Mouse (Mus musculus) kidney, embryonic 15.5 days (tissue): ENCODE measurements around the gene Tpbgl. TPM values are rescaled to one million over a fixed set of nuclear protein-coding genes. Genes with fewer than 3 reads are reported as not detected.

Experiments
- ATAC-seq: fragments of 200-750 bp; cut with Nextera tagmentation; replicated peaks from 2 replicates; pipeline ENCODE4 v1.8.0; 2017; ENCODE audit warnings: moderate TSS enrichment; ENCODE audit not compliant: low FRiP score
- H3K27ac ChIP-seq: fragments of 300-500 bp; sonication (generic); 2 replicates; pipeline ENCODE4 v1.5.1; 2015; ENCODE audit warnings: mild to moderate bottlenecking, inconsistent platforms
- H3K27me3 ChIP-seq: fragments of 300-500 bp; sonication (generic); 2 replicates; pipeline ENCODE4 v1.6.1; 2015; ENCODE audit warnings: inconsistent platforms
- H3K36me3 ChIP-seq: fragments of 300-500 bp; sonication (generic); 2 replicates; pipeline ENCODE4 v1.6.1; 2015; ENCODE audit warnings: inconsistent platforms
- H3K4me1 ChIP-seq: fragments of 300-500 bp; sonication (generic); 2 replicates; pipeline ENCODE4 v1.6.1; 2015; ENCODE audit warnings: inconsistent platforms
- H3K4me2 ChIP-seq: fragments of 300-500 bp; sonication (generic); 2 replicates; pipeline ENCODE4 v1.6.1; 2015; ENCODE audit warnings: moderate library complexity, mild to moderate bottlenecking, inconsistent platforms
- H3K4me3 ChIP-seq: fragments of 300-500 bp; sonication (generic); replicated peaks from 2 replicates; pipeline ENCODE4 v1.5.1; 2015; ENCODE audit warnings: mild to moderate bottlenecking, inconsistent platforms
- H3K9ac ChIP-seq: fragments of 300-500 bp; sonication (generic); 2 replicates; pipeline ENCODE4 v1.6.1; 2015; ENCODE audit warnings: mild to moderate bottlenecking, inconsistent platforms
- H3K9me3 ChIP-seq: fragments of 300-500 bp; sonication (generic); replicated peaks from 2 replicates; pipeline ENCODE4 v1.6.1; 2016; ENCODE audit warnings: inconsistent platforms
- WGBS: fragments of 180-500 bp; shearing (Covaris S2); methylation state at CpG from one replicate; pipeline ENCODE4 v1.1.7; 2015; ENCODE audit warnings: mixed read lengths; 5-methylcytosine and 5-hydroxymethylcytosine counted together
- polyA plus RNA-seq: library from polyadenylated mRNA; unstranded; fragments of >200 nt; fragmentation: Nextera tagmentation; extraction: Ambion mirVana; gene quantifications from 2 replicates; pipeline ENCODE4 v1.2.1, GENCODE M21; 2015

The Tpbgl gene
- polyA plus RNA-seq, 1 experiment from 2014 or later = 1.1 TPM

DNA sequence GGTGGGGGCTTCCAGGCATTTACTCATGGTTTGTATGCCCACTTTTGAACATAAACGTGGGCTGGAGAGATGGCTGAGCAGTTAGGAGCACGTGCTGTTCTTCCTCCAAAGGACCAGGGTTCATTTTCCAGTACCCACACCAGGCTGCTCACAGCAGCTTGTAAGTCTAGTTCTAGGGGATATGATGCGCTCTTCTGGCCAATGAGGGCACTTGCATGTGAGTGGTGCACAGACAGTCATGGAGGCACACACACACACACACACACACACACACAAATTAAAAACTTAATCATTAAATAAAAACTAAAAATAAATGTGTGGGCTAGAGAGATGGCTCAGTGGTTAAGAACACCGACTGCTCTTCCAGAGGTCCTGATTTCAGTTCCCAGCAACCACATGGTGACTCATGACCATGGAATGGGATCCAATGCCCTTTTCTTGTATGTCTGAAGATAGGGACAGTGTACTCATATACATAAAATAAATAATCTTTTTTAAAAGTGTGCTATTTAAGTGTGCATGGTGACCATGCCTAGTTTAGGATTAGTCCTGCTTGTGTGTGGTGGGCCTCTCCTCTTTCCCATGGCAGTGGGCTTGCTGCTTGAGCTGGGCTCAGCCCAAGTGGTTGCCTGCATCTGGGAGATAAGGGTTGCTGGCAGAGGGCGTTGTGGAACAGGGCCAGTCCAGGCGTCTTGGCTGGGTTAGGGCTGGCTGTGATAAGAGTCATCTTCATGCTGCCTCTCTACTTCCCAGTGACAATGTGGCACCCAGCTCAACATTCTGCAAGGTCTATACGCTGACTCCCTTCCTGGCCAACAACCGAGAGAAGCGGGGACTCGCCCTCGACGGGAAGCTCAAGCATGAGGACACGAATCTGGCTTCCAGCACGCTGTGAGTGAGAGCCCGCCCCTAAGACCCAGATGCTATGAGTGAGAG is 32.8 kb downstream of the Tpbgl start:
- Histone ChIP-seq H3K36me3 (peaks cover 73% of the 10 kb centered on the region), H3K27me3 (no peaks in the 10 kb centered on the region), H3K4me3 (no peak overlapping the region), H3K9ac (no peak overlapping the region), H3K9me3 (no peaks in the 10 kb centered on the region), H3K4me1 (no peaks in the 10 kb centered on the region), H3K4me2 (no peak overlapping the region), H3K27ac (no peak overlapping the region)
- ATAC-seq = peak; percentile 79
- WGBS = 89% methylated on average over 15 of the region's 15 CpGs

DNA sequence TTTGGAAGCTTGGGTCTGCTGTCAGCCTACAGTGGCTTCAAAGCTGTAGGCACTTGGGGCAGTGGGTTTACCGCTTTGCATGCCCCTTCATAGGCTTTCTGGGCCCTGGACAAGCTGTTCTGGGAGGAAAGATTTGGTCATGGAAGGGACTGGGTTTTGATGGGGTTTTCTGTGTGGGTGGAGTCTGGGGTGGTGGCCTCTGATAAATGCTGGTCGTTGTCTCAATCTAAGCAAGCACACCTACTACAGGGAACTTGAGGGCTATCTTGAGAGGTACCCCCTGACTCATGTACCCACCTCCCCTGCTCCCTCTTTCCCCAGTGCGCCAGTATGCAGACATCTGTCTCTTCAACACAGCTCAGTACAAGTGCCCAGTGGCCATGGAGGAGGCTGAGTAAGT is 34.2 kb downstream of the Tpbgl start:
- Histone ChIP-seq H3K9me3 (no peaks in the 10 kb centered on the region), H3K27ac (no peak overlapping the region), H3K4me1 (no peaks in the 10 kb centered on the region), H3K4me2 (no peak overlapping the region), H3K4me3 (no peak overlapping the region), H3K9ac (no peak overlapping the region), H3K27me3 (no peaks in the 10 kb centered on the region), H3K36me3 (peaks cover 66% of the 10 kb centered on the region)
- ATAC-seq = no peak
- WGBS = 91% methylated on average over 3 of the region's 3 CpGs

DNA sequence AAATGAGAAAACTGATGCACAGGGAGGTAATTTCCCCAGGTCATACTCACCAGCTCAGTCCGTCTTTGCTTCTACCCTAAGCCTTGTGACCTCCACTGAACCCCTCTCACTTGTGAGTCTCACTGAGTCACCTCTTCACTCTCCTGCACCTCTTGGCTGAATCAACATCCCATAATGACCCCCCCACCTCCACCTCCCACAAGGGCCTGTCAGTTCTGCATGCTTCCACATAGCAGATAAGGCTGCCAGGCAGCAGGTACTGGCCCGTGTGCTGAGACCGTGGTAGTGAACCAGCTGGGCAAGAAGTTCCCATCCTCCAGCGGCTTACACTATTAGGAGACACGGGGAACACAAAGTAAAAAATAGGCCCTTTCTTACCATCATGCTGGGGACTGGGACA is 36.3 kb downstream of the Tpbgl start:
- H3K36me3 ChIP-seq = peaks cover 48% of the 10 kb centered on the region
- H3K9me3 ChIP-seq = no peaks in the 10 kb centered on the region
- WGBS = 85% methylated on average over 5 of the region's 5 CpGs
- no peak overlapping the region for H3K4me3 ChIP-seq
- H3K4me1 ChIP-seq = no peaks in the 10 kb centered on the region
- H3K27me3 ChIP-seq = no peaks in the 10 kb centered on the region
- ATAC-seq = no peak
- no peak overlapping the region for H3K27ac ChIP-seq
- no peak overlapping the region for H3K4me2 ChIP-seq
- no peak overlapping the region for H3K9ac ChIP-seq

DNA sequence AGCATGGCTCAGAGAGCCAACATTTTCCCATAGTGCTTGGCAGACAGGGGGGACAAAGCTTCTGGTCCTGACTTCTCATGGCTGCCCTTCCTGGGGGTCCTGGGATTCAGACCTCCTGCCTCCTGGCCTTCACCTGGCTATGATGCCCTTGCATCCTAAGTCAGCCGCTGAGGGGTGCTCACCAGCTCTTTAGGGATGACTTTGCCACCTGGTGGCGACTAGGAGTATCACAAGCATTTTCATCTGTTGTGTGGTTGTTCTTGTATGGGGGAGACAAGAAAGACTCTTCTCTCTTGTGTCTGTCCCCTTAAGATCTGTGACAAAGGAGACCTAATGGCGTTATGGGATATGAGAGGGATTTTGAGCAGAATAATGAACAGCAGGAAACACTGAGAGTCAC is 36.8 kb downstream of the Tpbgl start:
- no peak overlapping the region for H3K27ac ChIP-seq
- H3K9me3 ChIP-seq = no peaks in the 10 kb centered on the region
- no peaks in the 10 kb centered on the region for H3K4me1 ChIP-seq
- H3K4me3 ChIP-seq = no peak overlapping the region
- no peak for ATAC-seq
- H3K9ac ChIP-seq = no peak overlapping the region
- H3K36me3 ChIP-seq = peaks cover 43% of the 10 kb centered on the region
- no peak overlapping the region for H3K4me2 ChIP-seq
- 14% methylated on average over 3 of the region's 3 CpGs for WGBS
- H3K27me3 ChIP-seq = no peaks in the 10 kb centered on the region

DNA sequence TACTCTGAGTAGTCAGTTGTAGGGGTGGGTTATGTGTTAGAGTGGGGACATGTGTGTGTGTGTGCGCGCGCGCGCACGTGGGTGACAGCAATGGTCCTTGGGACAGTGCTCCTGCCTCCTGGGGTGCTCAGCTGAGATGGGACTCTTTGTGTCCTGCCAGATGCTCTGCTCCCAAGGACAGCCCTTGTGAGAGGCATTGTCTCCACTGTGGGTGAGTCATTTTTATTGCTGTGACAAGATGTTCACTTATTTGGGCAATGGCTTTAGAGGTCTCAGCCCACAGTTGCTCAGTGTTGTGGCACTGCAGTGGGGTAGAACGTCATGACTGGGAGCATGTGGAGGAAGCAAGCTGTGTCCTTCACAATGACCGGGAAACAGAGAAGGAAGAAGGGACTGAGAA is 40.9 kb downstream of the Tpbgl start:
- no peaks in the 10 kb centered on the region for H3K27me3 ChIP-seq
- H3K9me3 ChIP-seq = no peaks in the 10 kb centered on the region
- no peak for ATAC-seq
- H3K36me3 ChIP-seq = peaks cover 17% of the 10 kb centered on the region; the same call in 1 of the 2 replicates
- H3K4me3 ChIP-seq = no peak overlapping the region
- no peak overlapping the region for H3K27ac ChIP-seq
- H3K4me2 ChIP-seq = no peak overlapping the region
- H3K4me1 ChIP-seq = peaks cover 8% of the 10 kb centered on the region; the same call in 1 of the 2 replicates
- H3K9ac ChIP-seq = no peak overlapping the region
- WGBS = 89% methylated on average over 8 of the region's 8 CpGs

DNA sequence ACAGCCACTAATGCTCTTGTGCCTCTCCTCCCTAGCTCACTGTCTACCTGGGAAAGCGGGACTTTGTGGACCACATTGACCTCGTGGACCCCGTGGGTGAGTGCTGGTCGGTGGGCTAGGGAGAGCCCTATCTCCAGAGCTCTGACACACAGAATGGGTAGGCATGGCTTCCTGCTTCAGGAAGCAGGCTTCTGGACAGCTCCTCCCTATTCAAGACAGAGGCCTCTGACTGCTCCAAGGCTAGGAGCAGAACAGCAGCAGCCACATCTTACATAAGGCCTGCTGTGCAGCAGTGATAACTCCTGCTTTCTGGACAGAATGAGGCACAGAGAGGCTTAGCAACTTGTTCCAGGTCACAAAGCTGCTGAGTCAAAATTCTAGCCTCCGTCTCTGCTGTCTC is 43.3 kb downstream of the Tpbgl start:
- Histone ChIP-seq H3K9me3 (no peaks in the 10 kb centered on the region), H3K27ac (no peak overlapping the region), H3K4me1 (peaks cover 20% of the 10 kb centered on the region), H3K4me2 (no peak overlapping the region), H3K9ac (no peak overlapping the region), H3K36me3 (peaks cover 13% of the 10 kb centered on the region; the same call in 1 of the 2 replicates), H3K4me3 (no peak overlapping the region), H3K27me3 (no peaks in the 10 kb centered on the region)
- ATAC-seq = no peak
- 83% methylated on average over 5 of the region's 5 CpGs for WGBS

DNA sequence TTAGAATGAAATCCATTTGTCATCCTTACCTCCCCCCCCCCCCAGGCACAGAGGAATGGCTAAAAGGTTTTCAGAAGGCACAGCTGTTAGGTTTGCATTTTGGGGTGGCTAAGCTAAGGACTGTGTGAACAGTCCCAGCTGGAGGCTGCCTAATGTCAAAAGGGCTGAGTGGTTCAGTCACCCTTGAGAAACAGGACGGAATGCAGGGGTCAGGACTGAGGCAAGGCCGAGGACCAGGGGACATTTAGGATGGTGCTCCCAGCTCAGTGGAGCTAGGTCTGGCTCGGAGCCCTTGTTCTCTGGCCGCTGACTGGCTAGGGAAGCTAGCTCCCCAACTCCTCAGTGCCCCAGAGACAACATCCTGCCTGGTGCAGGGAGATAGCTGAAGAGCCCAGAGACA is 44.0 kb downstream of the Tpbgl start:
- no peak overlapping the region for H3K4me3 ChIP-seq
- H3K9ac ChIP-seq = no peak overlapping the region
- ATAC-seq = no peak
- WGBS = 55% methylated on average over 4 of the region's 4 CpGs
- peaks cover 8% of the 10 kb centered on the region; the same call in 1 of the 2 replicates for H3K36me3 ChIP-seq
- H3K4me1 ChIP-seq = peaks cover 20% of the 10 kb centered on the region
- H3K4me2 ChIP-seq = no peak overlapping the region
- no peaks in the 10 kb centered on the region for H3K27me3 ChIP-seq
- H3K27ac ChIP-seq = no peak overlapping the region
- H3K9me3 ChIP-seq = no peaks in the 10 kb centered on the region

DNA sequence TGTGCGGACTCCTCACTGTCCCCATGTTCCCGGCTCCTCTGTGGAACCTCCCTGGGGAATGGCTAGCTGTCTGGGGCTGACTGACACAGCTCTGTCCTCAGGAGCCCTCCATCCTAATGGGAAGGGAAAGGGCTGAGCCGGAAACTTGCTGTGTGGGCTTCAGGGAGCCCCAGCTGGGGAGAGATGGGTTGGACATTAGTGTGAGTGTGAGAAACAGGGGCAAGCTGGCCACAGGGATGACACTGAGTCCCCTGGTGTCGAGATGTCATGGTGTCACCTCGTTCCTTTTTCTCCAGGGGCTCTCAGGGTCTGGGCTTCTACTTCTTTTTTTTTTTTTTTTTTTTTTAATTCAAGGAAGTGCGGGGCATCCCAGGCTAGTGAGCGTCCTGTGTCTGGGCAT is 44.6 kb downstream of the Tpbgl start:
- Histone ChIP-seq H3K4me3 (no peak overlapping the region), H3K27me3 (no peaks in the 10 kb centered on the region), H3K4me2 (no peak overlapping the region), H3K4me1 (peaks cover 20% of the 10 kb centered on the region), H3K9me3 (no peaks in the 10 kb centered on the region), H3K9ac (no peak overlapping the region), H3K27ac (no peak overlapping the region), H3K36me3 (peaks cover 8% of the 10 kb centered on the region; the same call in 1 of the 2 replicates)
- ATAC-seq = no peak
- WGBS = 76% methylated on average over 7 of the region's 7 CpGs

DNA sequence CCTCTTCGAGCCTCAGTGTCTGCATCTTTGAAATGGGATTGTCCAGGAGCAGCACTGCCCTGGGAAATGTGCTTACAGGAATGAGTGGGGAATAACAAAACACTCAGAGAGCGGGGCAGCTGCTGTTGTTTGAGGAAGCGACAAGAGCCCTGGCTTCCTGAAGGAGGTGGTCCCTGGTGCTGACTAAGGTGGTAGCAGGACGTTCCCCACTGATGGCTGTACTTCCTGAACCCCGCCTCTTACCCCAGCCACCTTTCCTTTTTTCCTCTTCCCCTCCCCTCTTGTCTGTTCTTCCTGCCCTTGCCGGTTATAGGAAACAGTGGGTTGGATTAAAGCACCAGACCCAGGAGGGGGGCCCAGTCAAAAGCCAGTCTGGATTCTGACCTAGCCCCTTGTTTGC is 46.7 kb downstream of the Tpbgl start:
- Histone ChIP-seq H3K9ac (no peak overlapping the region), H3K9me3 (no peaks in the 10 kb centered on the region), H3K4me3 (no peak overlapping the region), H3K4me1 (peaks cover 20% of the 10 kb centered on the region), H3K27me3 (no peaks in the 10 kb centered on the region), H3K36me3 (peaks cover 8% of the 10 kb centered on the region; the same call in 1 of the 2 replicates), H3K27ac (0 out of 2 replicates have a peak overlapping the region, but pooled peaks have one; percentile 19), H3K4me2 (peak overlapping the region; percentile 24; the same call in 1 of the 2 replicates)
- ATAC-seq = no peak
- WGBS = 43% methylated on average over 6 of the region's 6 CpGs

DNA sequence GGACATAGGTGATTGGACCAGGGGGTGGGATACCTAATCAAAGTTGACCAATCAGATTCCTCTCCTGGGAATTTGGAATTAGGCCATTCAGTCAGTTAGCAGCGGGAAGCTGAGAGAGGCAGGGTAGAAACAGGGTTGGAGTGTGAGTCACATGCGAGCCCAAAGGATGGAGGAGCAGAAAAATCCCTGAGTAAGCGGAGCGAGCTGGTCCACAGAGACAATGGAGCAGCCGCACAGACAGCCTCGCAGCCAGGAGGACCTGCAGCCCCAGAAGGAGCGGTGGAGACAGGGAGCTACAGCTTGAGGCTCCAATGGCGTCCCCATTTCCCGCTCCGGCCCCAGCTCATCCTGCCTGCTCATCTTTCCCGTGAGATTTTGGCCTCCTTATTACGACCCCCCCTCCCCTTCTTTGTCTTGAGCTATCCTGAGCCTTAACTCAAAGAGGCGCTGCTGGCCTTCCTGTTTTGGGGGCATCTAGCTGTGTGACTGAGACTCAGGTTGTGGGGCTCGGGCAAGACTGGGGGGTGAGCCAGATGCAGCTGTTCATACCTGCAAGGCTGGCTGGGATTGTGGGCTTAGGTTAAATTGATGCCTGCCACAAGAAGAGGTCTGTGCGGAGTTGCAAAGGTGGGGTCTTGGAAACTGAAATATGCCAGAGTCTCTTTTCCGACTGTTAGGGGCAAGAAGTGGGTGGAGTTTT is 47.3 kb downstream of the Tpbgl start:
- Histone ChIP-seq H3K27ac (0 out of 2 replicates have a peak overlapping the region, but pooled peaks have one; percentile 19), H3K9ac (no peak overlapping the region), H3K4me2 (peak overlapping the region; percentile 24), H3K36me3 (peaks cover 6% of the 10 kb centered on the region; the same call in 1 of the 2 replicates), H3K4me3 (no peak overlapping the region), H3K27me3 (no peaks in the 10 kb centered on the region), H3K4me1 (peaks cover 20% of the 10 kb centered on the region), H3K9me3 (no peaks in the 10 kb centered on the region)
- WGBS = 11% methylated on average over 16 of the region's 16 CpGs
- no peak for ATAC-seq

DNA sequence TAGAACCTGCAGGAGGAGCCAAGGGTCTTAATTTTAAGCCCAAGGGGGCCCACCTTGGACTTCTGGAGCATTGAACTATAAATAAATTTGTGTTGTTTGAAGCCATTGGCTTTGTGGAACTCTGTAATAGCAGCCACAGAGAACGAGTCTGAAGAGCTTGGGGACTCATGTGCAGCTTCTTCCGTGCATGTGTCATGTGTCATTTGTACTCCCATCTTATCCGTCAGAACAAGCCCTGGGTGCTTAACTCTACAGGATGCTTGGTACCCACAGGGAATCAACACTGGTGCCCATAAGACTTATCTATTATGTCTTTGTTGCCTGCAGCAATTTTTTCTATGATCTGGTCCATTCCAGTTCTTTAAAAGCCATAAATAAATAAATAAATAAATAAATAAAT is 48.7 kb downstream of the Tpbgl start:
- Histone ChIP-seq H3K4me1 (peaks cover 25% of the 10 kb centered on the region), H3K27me3 (no peaks in the 10 kb centered on the region), H3K27ac (no peak overlapping the region), H3K36me3 (no peaks in the 10 kb centered on the region), H3K9me3 (no peaks in the 10 kb centered on the region), H3K4me2 (no peak overlapping the region), H3K9ac (no peak overlapping the region), H3K4me3 (no peak overlapping the region)
- ATAC-seq = no peak
- WGBS = 70% methylated on average over 3 of the region's 3 CpGs
